Mouse (Mus musculus): ENCODE measurements around the gene Znrf1.

DNA sequence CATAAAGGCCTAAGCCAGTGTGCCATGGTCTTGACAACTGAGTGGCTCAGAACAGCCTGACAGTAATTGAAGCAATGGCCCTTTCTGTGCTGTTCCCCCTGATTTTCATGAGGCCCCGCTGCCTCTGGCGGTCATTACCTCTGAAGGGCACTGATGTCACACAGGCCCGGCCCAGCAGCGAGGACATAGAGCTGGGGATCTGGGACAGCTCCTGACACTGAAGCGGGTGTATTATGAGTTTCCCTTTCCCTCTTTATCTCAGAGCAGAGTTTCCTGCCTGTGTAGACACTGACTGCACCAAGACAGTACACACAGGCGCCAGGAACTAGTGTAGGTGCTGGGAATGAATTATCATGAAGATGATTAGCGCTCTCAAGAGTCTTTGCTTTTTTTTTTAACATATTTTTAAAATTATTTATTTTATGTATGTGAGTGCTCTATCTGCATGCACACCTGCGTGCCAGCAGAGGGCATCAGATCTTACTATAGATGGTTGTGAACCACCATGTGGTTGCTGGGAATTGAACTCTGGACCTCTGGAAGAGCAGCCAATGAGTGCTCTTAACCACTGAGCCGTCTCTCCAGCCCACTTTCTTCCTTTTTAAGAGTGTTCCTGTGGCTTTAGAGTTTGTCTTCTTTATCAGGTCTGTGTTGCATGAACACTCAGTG is 7.9 kb downstream of the Znrf1 start:
- peak; percentile 7; the same call in 1 of the 2 replicates for TF ChIP-seq CTCF (IDR thresholded peaks at IDR 0.05; ENCODE audit: borderline replicate concordance, extremely low read depth, insufficient read depth, insufficient read length)
- TF ChIP-seq POLR2A (IDR thresholded peaks at IDR 0.05; ENCODE audit: borderline replicate concordance, extremely low read depth, insufficient read depth, insufficient read length, poor library complexity, severe bottlenecking) = no peak

Data from brain, embryonic 14.5 days (tissue).